Mouse (Mus musculus) bone marrow macrophage, adult 2 months (primary cell): Measurements from ENCODE around the gene Gm10392.

ENCODE experiments used
- CTCF ChIP-seq: IDR thresholded peaks from 2 replicates; pipeline ENCODE4 v1.5.1; 2012; ENCODE audit warnings: low read depth, mild to moderate bottlenecking, low read length, moderate library complexity
- POLR2A ChIP-seq: IDR thresholded peaks from 2 replicates; pipeline ENCODE4 v1.6.1; 2012; ENCODE audit warnings: mild to moderate bottlenecking, low read depth, low read length, borderline replicate concordance

- TF ChIP-seq POLR2A (no peak), CTCF (no peak)
These were observed 18.4 kb downstream of the Gm10392 start for GRCm38 (mm10) chr11:77500361-77501325.
